Mouse (Mus musculus) bone marrow macrophage, adult 2 months (primary cell): ENCODE data around the gene Prm1. TPM values are rescaled to one million over a fixed set of nuclear protein-coding genes. Genes with fewer than 3 reads are reported as not detected.

ENCODE experiments used
- H3K27ac ChIP-seq: 2 replicates; pipeline ENCODE4 v1.5.1; 2012; ENCODE audit warnings: low read depth, low read length; ENCODE audit not compliant: insufficient read depth
- H3K4me1 ChIP-seq: 2 replicates; pipeline ENCODE4 v1.6.1; 2012; ENCODE audit warnings: low read length; ENCODE audit not compliant: control insufficient read depth, insufficient read depth
- H3K4me3 ChIP-seq: 2 replicates; pipeline ENCODE4 v1.5.1; 2012; ENCODE audit warnings: mild to moderate bottlenecking, low read length, moderate library complexity; ENCODE audit not compliant: insufficient read depth
- CTCF ChIP-seq: IDR thresholded peaks from 2 replicates; pipeline ENCODE4 v1.5.1; 2012; ENCODE audit warnings: low read depth, mild to moderate bottlenecking, low read length, moderate library complexity
- POLR2A ChIP-seq: IDR thresholded peaks from 2 replicates; pipeline ENCODE4 v1.6.1; 2012; ENCODE audit warnings: mild to moderate bottlenecking, low read depth, low read length, borderline replicate concordance
- polyA plus RNA-seq: library from polyadenylated mRNA; stranded (reverse); fragments of >200 nt; gene quantifications from 2 replicates; pipeline ENCODE4 v1.2.4, GENCODE M21; 2012; ENCODE audit not compliant: missing spikeins, insufficient read depth, insufficient read length

Gene Prm1
- polyA plus RNA-seq, 1 experiment, result not detected

- no peak overlapping the region for H3K27ac ChIP-seq
- H3K4me3 ChIP-seq, result peak overlapping the region; percentile 81
- peaks cover 5% of the 10 kb centered on the region; the same call in 1 of the 2 replicates for H3K4me1 ChIP-seq
- TF ChIP-seq CTCF (no peak), POLR2A (no peak)
Observed at GRCm38 (mm10) chr16:10783883-10784792, 21.5 kb downstream of the Prm1 start.

- no peak overlapping the region for H3K4me3 ChIP-seq
- H3K27ac ChIP-seq, result no peak overlapping the region
- TF ChIP-seq CTCF (no peak), POLR2A (no peak)
- peaks cover 5% of the 10 kb centered on the region; the same call in 1 of the 2 replicates for H3K4me1 ChIP-seq
Observed at GRCm38 (mm10) chr16:10783451-10783850, 22.2 kb downstream of the Prm1 start.

- Histone ChIP-seq H3K4me3 (no peak overlapping the region), H3K27ac (no peak overlapping the region)
Observed at GRCm38 (mm10) chr16:10783152-10783434, 22.5 kb downstream of the Prm1 start.

DNA sequence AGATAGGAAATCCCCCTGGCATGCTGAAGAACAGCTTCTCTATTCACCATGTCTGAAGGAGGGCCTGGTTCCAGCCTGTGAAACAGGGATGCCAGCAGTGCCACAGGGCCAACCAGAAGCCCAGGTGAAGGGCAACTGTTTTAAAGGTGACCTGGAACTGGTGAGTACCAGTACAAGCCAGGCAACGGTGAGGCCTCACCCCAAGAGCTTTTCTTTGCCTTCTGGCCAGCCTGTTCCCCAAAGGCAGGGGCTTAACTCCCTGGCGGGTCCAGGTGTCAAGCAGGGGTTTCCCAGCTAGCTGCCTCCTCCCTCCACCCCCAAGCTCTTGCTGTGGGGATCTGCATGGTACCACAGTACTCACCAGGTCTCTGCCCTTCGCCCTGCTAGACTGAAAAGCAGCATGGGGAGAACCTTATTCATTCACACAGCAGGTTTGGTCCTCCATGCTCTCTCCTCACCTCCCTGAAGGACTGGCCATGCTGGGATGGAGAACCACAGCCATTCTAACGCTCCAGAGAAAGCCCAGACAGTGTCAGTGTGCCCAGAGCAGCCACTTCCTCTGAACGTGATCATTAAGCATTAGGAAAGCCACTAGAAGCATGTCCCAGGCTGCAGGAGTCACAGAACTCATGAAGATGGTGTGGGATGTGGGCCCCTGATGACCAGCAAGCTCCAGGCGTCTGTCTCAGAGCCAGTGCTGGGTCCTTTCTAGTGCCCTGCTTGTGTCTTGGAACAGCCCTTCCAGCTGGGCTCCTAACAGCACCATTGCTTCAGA is 23.1 kb downstream of the Prm1 start:
- Histone ChIP-seq H3K27ac (no peak overlapping the region), H3K4me3 (no peak overlapping the region), H3K4me1 (peaks cover 5% of the 10 kb centered on the region; the same call in 1 of the 2 replicates)
- TF ChIP-seq CTCF (no peak), POLR2A (no peak)

More at GRCm38 (mm10) chr16:10783152-10783434, 22.5 kb downstream of the Prm1 start:
- TF ChIP-seq CTCF, result no peak
- no peak for TF ChIP-seq POLR2A
- peaks cover 5% of the 10 kb centered on the region; the same call in 1 of the 2 replicates for H3K4me1 ChIP-seq

DNA sequence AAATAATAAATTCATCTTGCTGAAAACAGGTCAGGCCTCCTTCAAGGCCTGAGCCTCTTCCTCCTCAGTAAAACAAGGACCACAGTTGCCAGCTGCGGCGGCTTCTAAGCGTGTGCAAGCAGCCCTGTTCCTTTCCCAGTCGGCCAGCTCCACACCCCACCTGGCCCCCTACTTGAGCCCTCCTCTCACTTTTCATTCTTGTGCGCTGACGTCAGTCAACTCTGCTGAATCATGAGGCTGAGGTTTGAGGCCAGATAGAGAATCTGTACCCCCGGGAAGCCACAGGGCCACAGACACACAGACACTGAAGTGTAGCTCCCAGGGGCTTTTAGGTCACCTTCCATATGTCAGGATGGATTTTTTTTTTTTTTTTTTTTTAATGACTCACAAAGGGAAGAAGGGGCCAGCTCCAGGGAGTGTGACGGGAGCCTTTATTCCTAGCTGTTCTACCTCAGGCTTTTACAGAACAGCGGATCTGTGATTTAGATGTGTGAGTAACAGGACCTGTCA is 23.7 kb downstream of the Prm1 start:
- Histone ChIP-seq H3K4me3 (no peak overlapping the region), H3K27ac (no peak overlapping the region)

GRCm38 (mm10) chr16:10780631-10781120 is 25.0 kb downstream of the Prm1 start:
- TF ChIP-seq CTCF, result no peak
- TF ChIP-seq POLR2A, result no peak
- Histone ChIP-seq H3K4me1 (peaks cover 5% of the 10 kb centered on the region; the same call in 1 of the 2 replicates), H3K27ac (no peak overlapping the region), H3K4me3 (no peak overlapping the region)

More for the DNA sequence above, 23.7 kb downstream of the Prm1 start:
- H3K4me1 ChIP-seq, result peaks cover 5% of the 10 kb centered on the region; the same call in 1 of the 2 replicates
- TF ChIP-seq CTCF (no peak), POLR2A (no peak)

GRCm38 (mm10) chr16:10777579-10778160 is 28.0 kb downstream of the Prm1 start:
- TF ChIP-seq CTCF (no peak), POLR2A (no peak)
- Histone ChIP-seq H3K4me1 (peaks cover 5% of the 10 kb centered on the region; the same call in 1 of the 2 replicates), H3K4me3 (no peak overlapping the region), H3K27ac (no peak overlapping the region)

GRCm38 (mm10) chr16:10776322-10776721 is 29.3 kb downstream of the Prm1 start:
- Histone ChIP-seq H3K4me3 (no peak overlapping the region), H3K4me1 (no peaks in the 10 kb centered on the region)

GRCm38 (mm10) chr16:10774726-10775125 is 30.9 kb downstream of the Prm1 start:
- no peaks in the 10 kb centered on the region for H3K4me1 ChIP-seq
- H3K27ac ChIP-seq, result no peak overlapping the region
- TF ChIP-seq CTCF (no peak), POLR2A (no peak)
- no peak overlapping the region for H3K4me3 ChIP-seq

More at GRCm38 (mm10) chr16:10776322-10776721, 29.3 kb downstream of the Prm1 start:
- TF ChIP-seq POLR2A, result no peak
- TF ChIP-seq CTCF, result no peak
- no peak overlapping the region for H3K27ac ChIP-seq
